Mouse (Mus musculus) ES-Bruce4 (cell line): ENCODE data around the gene Zfp689.

Source experiments
- CTCF ChIP-seq: IDR thresholded peaks from one replicate; pipeline ENCODE4 v1.8.1; 2011; ENCODE audit warnings: low read depth, low read length
- POLR2A ChIP-seq: IDR thresholded peaks from one replicate; pipeline ENCODE4 v1.8.1; 2011; ENCODE audit warnings: low read length; ENCODE audit not compliant: insufficient read depth

GRCm38 (mm10) chr7:127474378-127475070 is 25.6 kb upstream of the Zfp689 start:
- TF ChIP-seq POLR2A (no peak), CTCF (no peak)
